Mouse (Mus musculus) kidney, postnatal 14 days (tissue): ENCODE measurements around the gene 2610028H24Rik.

Experiments
- DNase-seq: peaks from one replicate; pipeline ENCODE4 v3.0.0; 2022; ENCODE audit warnings: mixed read lengths

Gene 2610028H24Rik

GRCm38 (mm10) chr10:76448851-76449250 lies at the start of gene 2610028H24Rik:
2610028H24Rik (plus strand) TSS chr10:76449081.
- DNase-seq, result no peak

DNA sequence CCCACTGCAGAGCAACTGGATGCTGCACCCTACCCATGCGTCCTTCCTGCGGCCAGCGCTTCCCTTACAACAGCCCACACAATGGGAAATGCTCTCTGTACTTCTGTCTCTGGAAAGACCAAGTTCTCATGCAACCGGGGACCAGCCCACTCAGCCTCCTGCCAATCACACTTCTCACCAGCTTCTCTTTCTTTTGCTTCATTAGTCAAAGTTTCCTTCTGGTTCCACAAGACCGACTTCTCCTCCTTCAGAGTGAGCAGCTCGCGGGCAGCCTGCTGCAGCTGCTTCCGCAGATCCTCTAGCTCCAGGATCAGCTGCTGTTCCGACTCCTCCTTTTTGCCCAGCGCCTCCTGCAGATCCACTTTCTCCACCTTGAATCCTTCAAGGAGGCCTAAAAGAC lies 40.4 kb upstream of the 2610028H24Rik start:
- no peak for DNase-seq

DNA sequence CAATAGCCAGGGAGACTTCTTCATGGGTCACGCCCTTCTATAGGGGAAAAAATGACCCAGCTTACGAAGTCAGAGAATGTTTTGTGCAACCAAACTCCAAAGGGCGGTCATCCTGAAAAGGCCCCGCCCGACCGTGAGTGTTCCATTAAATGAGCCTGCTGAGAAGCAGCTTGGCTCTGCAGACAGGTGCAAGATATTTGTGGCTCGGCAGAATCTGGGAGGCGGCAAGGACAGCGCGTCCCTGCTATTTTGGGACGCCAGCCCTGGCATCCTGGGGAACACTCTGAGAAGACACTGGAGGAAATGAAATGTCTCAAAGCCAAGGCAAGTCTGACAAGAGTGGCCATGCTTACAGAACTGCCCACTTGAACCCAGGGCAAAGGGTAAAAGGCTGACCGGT lies 32.1 kb upstream of the 2610028H24Rik start:
- DNase-seq, result no peak

GRCm38 (mm10) chr10:76425674-76426073 lies 23.2 kb upstream of the 2610028H24Rik start:
- DNase-seq, result no peak

DNA sequence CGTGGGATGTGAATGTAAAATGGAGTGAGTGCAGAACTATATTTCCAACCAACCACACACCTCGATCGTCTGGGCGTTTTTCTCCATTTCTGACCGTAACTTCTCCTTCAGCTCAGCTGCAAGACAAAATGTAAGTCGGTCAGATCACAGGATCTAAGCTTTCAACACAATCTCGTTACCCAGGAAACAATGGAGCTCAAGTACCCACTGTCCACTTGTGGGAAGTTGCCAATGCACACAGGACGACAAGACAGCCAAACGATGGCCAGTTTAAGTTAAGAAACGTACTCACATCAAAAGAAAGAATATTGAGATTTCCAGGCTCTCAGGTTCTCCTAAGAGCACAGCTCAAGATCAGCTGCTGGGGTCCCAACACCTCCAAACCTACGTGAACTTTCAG lies 15.0 kb upstream of the 2610028H24Rik start:
- no peak for DNase-seq

DNA sequence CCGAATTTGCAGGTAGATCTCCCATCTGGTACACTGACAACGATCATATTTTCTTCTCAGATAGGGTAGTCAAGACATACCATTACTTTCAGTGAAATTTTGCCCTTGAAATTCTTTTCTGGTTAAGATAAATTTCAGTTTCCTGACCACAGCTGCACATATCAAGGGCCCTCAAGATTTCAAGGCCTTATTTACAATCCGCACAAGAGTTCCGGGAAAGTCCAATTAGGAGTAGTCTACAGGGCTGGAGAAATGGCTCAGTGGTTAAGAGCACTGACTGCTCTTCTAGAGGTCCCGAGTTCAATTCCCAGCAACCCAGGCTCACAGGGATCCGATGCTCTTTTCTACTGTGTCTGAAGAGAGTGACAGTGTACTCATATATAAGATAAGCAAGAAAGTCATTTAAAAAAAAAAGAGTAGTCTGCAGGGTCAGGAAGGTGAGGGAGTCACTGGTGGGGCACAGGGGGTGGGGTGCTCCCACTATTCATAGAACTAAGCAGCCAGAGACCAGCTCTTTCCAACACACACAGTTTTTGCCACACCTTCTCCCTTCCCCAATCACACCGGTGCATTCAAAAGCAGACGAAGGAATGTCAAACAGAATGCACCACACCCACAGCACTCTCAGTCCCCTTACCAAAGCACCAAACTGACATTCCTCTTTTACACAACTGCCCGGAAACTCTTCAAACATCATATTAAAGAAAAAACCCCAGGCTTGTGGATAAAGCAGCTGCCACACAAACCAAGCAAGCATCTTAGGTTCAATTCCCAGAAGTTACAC lies 9.6 kb upstream of the 2610028H24Rik start:
- no peak for DNase-seq

DNA sequence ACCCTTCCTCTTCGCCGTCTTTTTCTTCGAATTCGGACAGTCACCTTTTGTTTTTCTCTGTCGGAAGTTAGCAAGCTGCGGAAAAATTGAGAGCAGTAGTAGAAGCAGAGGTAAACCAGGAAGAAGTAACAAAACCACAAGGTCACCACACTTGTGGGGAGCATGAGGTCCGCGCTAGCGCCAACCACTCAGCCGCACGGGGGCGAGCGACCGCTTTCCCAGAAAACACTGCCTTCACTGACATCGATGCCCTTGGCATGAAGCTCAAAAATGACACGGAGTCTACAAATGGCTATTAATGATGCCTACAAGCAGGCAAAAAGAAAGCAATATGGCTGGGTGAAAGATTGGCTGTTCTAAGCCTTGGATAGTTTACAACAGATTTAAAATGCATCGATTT lies 8.6 kb upstream of the 2610028H24Rik start, which contains the start of gene AC141477.1:
Gene AC141477.1 (minus strand): TSS at position 164 of the 400 bp plus-strand sequence.
- DNase-seq, result no peak

GRCm38 (mm10) chr10:76442178-76443088 lies 6.4 kb upstream of the 2610028H24Rik start, which contains the start of gene Pcnt:
Pcnt (minus strand) TSS chr10:76442786.
- peak; percentile 98 for DNase-seq

DNA sequence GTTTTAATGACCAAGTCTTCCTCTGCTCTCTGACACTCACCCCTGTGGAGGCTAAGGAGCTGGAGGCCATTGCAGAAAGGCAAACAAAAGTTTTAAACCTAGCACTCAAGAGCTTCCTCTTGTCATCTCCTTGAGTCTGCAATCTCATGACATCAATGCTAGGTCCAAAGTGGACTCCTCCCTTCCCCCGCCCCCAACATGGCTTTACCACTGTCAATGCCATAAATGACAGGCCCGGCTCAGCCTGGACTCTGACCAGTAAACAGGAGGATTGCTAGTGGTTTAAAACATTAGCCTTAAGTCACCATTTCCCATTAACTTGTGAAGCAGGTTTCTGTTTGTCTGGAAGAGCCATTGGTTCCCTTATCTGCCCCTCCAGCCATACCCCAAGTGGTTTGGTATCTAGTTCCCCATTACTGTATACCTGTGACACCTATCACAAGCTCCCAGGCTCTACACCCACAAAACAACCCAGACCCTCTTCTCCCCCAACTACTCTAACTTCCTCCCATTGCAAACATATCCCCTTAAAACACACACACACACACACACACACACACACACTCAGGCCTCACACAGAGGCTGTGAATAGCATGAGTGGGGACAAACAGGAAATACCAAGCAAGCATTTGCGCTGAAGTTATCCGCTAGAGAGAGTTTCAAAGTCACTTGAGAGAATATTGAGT lies 2.7 kb upstream of the 2610028H24Rik start:
- peak; percentile 62 for DNase-seq

DNA sequence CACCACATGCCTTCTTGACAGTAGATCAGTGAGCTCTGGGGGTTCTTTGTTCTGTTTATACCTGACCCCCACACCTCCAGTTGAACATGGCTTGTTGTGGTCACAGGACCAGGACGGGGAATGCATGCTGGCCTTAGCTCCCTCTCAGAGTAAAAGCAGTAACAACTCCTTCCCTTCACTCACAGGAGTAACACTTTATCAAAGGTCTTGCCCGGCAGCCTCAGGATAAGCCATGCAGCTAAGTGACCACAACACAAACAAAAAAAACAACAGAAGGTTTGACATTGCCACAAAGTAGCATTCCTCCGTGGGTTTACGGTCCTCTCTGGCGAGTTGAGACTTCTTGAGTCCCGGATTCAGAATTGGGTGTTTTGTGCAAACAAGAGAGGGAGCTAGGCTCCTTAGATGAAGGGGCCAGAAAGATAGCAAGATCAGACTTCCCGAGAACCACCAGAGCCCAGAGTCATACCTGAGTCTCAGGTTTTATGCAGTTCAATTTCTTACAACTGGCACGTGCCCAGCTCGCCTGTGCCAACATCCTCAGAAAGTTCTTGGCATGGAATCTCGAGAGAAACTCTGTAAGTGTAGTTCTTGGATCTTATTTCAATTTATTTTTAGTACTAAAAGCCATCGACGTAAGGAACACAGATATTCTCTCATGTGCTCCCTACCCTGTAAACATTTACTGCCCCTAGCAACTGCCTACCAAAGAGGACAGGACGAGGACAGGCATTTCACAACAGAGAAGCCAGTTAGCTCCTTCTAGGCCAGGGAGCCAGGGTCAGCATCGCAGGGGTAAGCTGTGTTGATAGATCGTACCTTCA lies 1.3 kb upstream of the 2610028H24Rik start:
- DNase-seq, result no peak

- peak; percentile 55 for DNase-seq
These were observed 6.4 kb downstream of the 2610028H24Rik start for GRCm38 (mm10) chr10:76455289-76455688.

- no peak for DNase-seq
These were observed 12.4 kb downstream of the 2610028H24Rik start for GRCm38 (mm10) chr10:76461255-76461654.

GRCm38 (mm10) chr10:76462312-76462711 lies 13.4 kb downstream of the 2610028H24Rik start:
- DNase-seq, result no peak

- DNase-seq, result no peak
These were observed 13.8 kb downstream of the 2610028H24Rik start for GRCm38 (mm10) chr10:76462721-76463120.

DNA sequence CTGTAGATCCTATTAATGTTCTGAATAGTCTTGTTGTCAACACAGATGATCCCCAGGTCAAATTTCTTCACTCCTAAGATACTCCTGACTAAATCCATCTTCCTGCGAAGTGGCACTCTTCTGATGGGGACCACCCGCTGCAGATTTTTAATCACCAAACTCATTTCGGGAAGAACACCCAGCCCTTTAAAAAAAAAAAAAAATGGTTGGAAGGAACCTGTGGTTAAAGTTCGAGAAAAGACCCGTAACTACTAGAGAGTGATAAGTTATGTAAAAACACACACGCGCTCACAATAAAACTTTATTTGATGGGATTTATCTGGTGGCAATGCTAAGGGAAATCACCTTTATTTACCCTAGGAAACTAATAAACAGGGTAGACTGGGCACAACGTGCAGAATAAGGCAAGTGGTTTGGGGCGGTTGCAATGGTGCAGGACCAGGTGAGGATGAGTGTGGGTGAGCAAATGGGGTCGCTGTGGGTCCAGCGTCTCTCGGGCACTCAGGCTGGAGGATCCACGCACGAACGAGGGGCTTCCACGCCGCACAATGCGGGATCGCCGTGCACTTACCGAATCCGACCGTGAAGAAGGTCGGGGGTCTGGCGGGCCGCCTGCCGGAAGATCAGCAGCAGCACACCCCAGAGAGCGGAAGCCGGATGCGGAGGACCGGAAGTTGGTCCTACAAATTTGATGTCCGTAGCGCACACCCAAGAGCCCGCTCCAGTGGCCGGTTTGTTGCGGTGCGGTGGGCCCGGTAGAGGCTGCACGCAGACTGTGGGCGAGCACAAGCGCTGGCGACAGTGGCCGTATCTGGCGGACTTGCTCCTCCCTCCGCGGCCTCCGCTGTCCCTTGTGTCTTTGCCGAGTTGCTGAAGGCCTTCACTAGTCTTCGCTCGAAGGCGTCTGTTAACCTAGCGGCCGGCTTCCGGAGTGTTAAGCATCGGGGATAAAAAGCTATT lies 19.6 kb downstream of the 2610028H24Rik start, which contains the start of the genes Mcm3ap and Ybey:
Gene Mcm3ap (plus strand): TSS at position 725 of the 960 bp plus-strand sequence.
Gene Ybey (minus strand): TSS at position 912 of the 960 bp plus-strand sequence.
- peak; percentile 91 for DNase-seq

GRCm38 (mm10) chr10:76473759-76474158 lies 24.9 kb downstream of the 2610028H24Rik start:
- DNase-seq, result no peak

GRCm38 (mm10) chr10:76480851-76481250 lies 32.0 kb downstream of the 2610028H24Rik start:
- DNase-seq, result no peak

DNA sequence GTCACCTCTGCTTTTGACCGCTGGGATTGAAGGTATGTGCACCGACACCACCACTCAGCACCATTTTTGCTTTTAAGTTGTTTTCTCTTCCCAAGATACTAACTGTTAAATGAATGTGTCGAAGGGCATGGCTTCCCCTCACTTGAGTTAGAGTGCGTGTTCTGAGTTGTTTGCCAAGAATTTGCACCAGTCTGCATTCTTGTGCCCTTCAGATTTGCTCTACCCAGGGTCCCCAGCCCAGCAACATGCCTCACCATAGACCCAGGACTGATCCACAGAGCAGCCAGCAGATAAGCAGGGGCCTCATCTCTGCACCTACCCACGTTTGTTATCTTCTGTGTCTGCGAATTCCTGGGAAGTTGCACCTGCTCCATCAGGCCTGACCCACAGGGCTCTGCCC lies 32.6 kb downstream of the 2610028H24Rik start:
- no peak for DNase-seq

- no peak for DNase-seq
These were observed 37.4 kb downstream of the 2610028H24Rik start for GRCm38 (mm10) chr10:76486302-76486701.

DNA sequence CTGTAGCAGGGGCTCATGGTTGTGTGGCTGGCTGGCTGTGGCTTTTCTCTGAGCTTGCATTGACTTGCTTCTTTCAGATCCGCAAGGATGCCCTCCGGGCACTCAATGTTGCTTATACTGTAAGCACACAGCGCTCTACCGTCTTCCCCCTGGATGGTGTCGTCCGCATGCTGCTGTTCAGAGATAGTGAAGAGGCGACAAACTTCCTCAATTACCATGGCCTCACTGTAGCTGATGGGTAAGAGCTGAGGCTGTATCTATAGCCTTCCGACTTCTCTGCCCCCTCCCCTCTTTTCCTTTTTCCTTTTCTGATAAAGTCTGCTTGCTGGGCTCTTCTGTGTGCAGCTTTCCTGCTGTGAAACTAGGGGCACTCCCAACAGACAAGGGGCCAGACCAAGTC lies 39.4 kb downstream of the 2610028H24Rik start:
- DNase-seq, result no peak

- DNase-seq, result no peak
These were observed 40.3 kb downstream of the 2610028H24Rik start for GRCm38 (mm10) chr10:76489205-76489604.
